In genomic region chr1:72963449-72963848, GRCm38 (mm10) we compare ENCODE assay signal across 10 mouse cellular contexts. TPM values are rescaled to one million over a fixed set of nuclear protein-coding genes. Genes with fewer than 3 reads are reported as not detected.
DNase-seq lines count a peak whose midpoint lies in the region; ATAC-seq lines count a peak whose summit lies in the region.
"Had no signal": no experiment of that assay in that cellular context is flagged by ENCODE, and none has a peak within 500 bp of the region (broad histone marks: within the 10 kb centered on the region; RNA-seq: fewer than 3 reads in every experiment).

No protein-coding gene starts in this region.

- H3K4me1 ChIP-seq in forebrain, embryonic 10.5 days: peaks cover 20% of the 10 kb centered on the region
- H3K4me1 ChIP-seq in heart, embryonic 14.5 days (ENCODE audit: control insufficient read depth in 2 of 2, insufficient read depth in 2 of 2, low read length in 2 of 2): peaks cover 11 to 23% of the 10 kb centered on the region in 2 experiments
- H3K4me1 ChIP-seq in midbrain, embryonic 12.5 days: peaks cover 12% of the 10 kb centered on the region

- peak; percentile 81 for ATAC-seq in heart, embryonic 14.5 days (ENCODE audit: insufficient number of reproducible peaks, insufficient read depth, low FRiP score, low read depth)
- ATAC-seq in midbrain, embryonic 12.5 days (ENCODE audit: low FRiP score, low read depth): peak; percentile 72; the same call in 1 of the 2 replicates
- ATAC-seq in erythroid progenitor cell, adult 5-6 weeks (replicated peaks; ENCODE audit: low FRiP score, poor library complexity, severe bottlenecking): no peak

- H3K9me3 ChIP-seq in forebrain, embryonic 10.5 days: no peaks in the 10 kb centered on the region
- H3K9me3 ChIP-seq in heart, embryonic 14.5 days (ENCODE audit: control insufficient read depth, low read length): no peaks in the 10 kb centered on the region
- H3K9me3 ChIP-seq in midbrain, embryonic 12.5 days: no peaks in the 10 kb centered on the region

- no peak overlapping the region for H3K9ac ChIP-seq in heart, embryonic 14.5 days (ENCODE audit: low read length)
- no peak overlapping the region for H3K9ac ChIP-seq in midbrain, embryonic 12.5 days (replicated peaks)

- no peaks in the 10 kb centered on the region for H3K36me3 ChIP-seq in forebrain, embryonic 10.5 days (replicated peaks)
- no peaks in the 10 kb centered on the region for H3K36me3 ChIP-seq in heart, embryonic 14.5 days (ENCODE audit: control insufficient read depth, insufficient read depth, low read length)
- H3K36me3 ChIP-seq in midbrain, embryonic 12.5 days: no peaks in the 10 kb centered on the region

- H3K27ac ChIP-seq in forebrain, embryonic 10.5 days: peak overlapping the region; percentile 76
- peak overlapping the region; percentile 65 to 82 for H3K27ac ChIP-seq in heart, embryonic 14.5 days (replicated peaks in 1 of 2; ENCODE audit: control insufficient read depth in 1 of 2, insufficient read depth in 1 of 2, low read depth in 2 of 2, low read length in 2 of 2)
- 0 out of 2 replicates have a peak overlapping the region, but pooled peaks have one; percentile 20 for H3K27ac ChIP-seq in midbrain, embryonic 12.5 days (replicated peaks)

- 29% methylated on average over 7 of the region's 7 CpGs for WGBS in forebrain, embryonic 10.5 days
- 12% methylated on average over 7 of the region's 7 CpGs for WGBS in heart, embryonic 14.5 days
- WGBS in midbrain, embryonic 12.5 days: 28% methylated on average over 7 of the region's 7 CpGs

- no peaks in the 10 kb centered on the region for H3K27me3 ChIP-seq in forebrain, embryonic 10.5 days (ENCODE audit: poor library complexity, severe bottlenecking)
- no peaks in the 10 kb centered on the region for H3K27me3 ChIP-seq in heart, embryonic 14.5 days (ENCODE audit: control insufficient read depth, insufficient read depth, low read length)
- no peaks in the 10 kb centered on the region for H3K27me3 ChIP-seq in midbrain, embryonic 12.5 days

- peak overlapping the region; percentile 27; the same call in 1 of the 2 replicates for H3K4me2 ChIP-seq in heart, embryonic 14.5 days (ENCODE audit: low read length)
- peak overlapping the region; percentile 16; the same call in 1 of the 2 replicates for H3K4me2 ChIP-seq in midbrain, embryonic 12.5 days (replicated peaks)

- H3K4me3 ChIP-seq in forebrain, embryonic 10.5 days: no peak overlapping the region
- no peak overlapping the region for H3K4me3 ChIP-seq in heart, embryonic 14.5 days (ENCODE audit: control insufficient read depth in 1 of 2, insufficient read depth in 1 of 2, low read depth in 1 of 2, low read length in 2 of 2)
- no peak overlapping the region for H3K4me3 ChIP-seq in midbrain, embryonic 12.5 days

- DNase-seq in embryo, embryonic 10 days (ENCODE audit: low spot score): peak; percentile 53
- no peak for DNase-seq in embryo, embryonic 9.5 days (ENCODE audit: extremely low spot score)
- peak; percentile 39 for DNase-seq in forebrain, embryonic 10.5 days (ENCODE audit: extremely low spot score, low spot score)
- DNase-seq in layer of hippocampus, adult 9-11 months: peak; percentile 67
- DNase-seq in adrenal gland, adult 8-10 months: no peak

RNA-seq across cellular contexts. Expression of gene Tnp1, which starts 52.3 kb away (rescaled TPM):
- not detected in 2 replicates for polyA plus RNA-seq in forebrain, embryonic 10.5 days (2016; fragmentation: Nextera tagmentation; extraction: Ambion mirVana)
- not detected in 2 replicates for polyA plus RNA-seq in heart, embryonic 14.5 days (2014; fragmentation: Nextera tagmentation; extraction: Ambion mirVana)
- polyA plus RNA-seq in midbrain, embryonic 12.5 days (2016; fragmentation: Nextera tagmentation; extraction: Ambion mirVana): not detected in 2 replicates
- not detected in 2 replicates for total RNA-seq in erythroid progenitor cell, adult 5-6 weeks (2015; ENCODE audit: low replicate concordance)
- total RNA-seq in erythroid progenitor cell, adult 5-6 weeks (2017; ENCODE audit: low replicate concordance): not detected in 2 replicates
- not detected for total RNA-seq in adrenal gland, adult 8-10 months (2022)
- total RNA-seq: hematopoietic stem cell, adult 5-6 weeks had no signal
- polyA plus RNA-seq: small intestine, adult 2 months had no signal

Comparison
In these comparisons a context has a peak if more than half of its experiments do, and no peak if none do; other contexts are left out.
1. DNase-seq: peak in embryo, embryonic 10 days (single experiment), forebrain, embryonic 10.5 days (single experiment) and layer of hippocampus, adult 9-11 months (single experiment); none in embryo, embryonic 9.5 days (single experiment) and adrenal gland, adult 8-10 months (single experiment).
2. H3K27ac ChIP-seq: peak in every context shown above with its lines; median percentile 76 in forebrain, embryonic 10.5 days; 74 in heart, embryonic 14.5 days; 20 in midbrain, embryonic 12.5 days.